Mouse (Mus musculus): ENCODE results near the gene Hcrtr1. TPM values are rescaled to one million over a fixed set of nuclear protein-coding genes. Genes with fewer than 3 reads are reported as not detected.

Gene Hcrtr1
- total RNA-seq, 1 experiment = 0.22 TPM

GRCm38 (mm10) chr4:130183879-130184278 lies 44.7 kb upstream of the Hcrtr1 start:
- no peak for DNase-seq (ENCODE audit: low read depth, low spot score)
- Histone ChIP-seq H3K36me3 (ENCODE audit: control insufficient read depth, insufficient read depth, low read length, poor library complexity, severe bottlenecking) (no peaks in the 10 kb centered on the region), H3K4me1 (ENCODE audit: control insufficient read depth in 2 of 2, insufficient read depth in 2 of 2, low read length in 2 of 2, poor library complexity in 1 of 2) (peaks cover 0 to 2% of the 10 kb centered on the region in 2 experiments; a peak in 1 of 4 replicates), H3K9ac (ENCODE audit: insufficient read depth, low read depth, low read length, poor library complexity, severe bottlenecking) (no peak overlapping the region), H3K4me3 (ENCODE audit: insufficient read depth in 1 of 2, low read depth in 1 of 2, low read length in 2 of 2, poor library complexity in 1 of 2, severe bottlenecking in 1 of 2) (no peak overlapping the region), H3K9me3 (ENCODE audit: control insufficient read depth, insufficient read depth, low read depth, low read length) (no peaks in the 10 kb centered on the region), H3K27ac (ENCODE audit: insufficient read depth, low read depth, low read length, poor library complexity, severe bottlenecking) (no peak overlapping the region)
- TF ChIP-seq MAFK (IDR thresholded peaks at IDR 0.05; ENCODE audit: insufficient read depth, low read depth, low read length) = no peak
- in situ Hi-C loops (cut with MboI; ENCODE audit: low sequenced_read_pairs in 2 of 2, unreplicated experiment in 2 of 2) = no loop called here

- Histone ChIP-seq H3K9ac (ENCODE audit: insufficient read depth, low read depth, low read length, poor library complexity, severe bottlenecking) (no peak overlapping the region), H3K9me3 (ENCODE audit: control insufficient read depth, insufficient read depth, low read depth, low read length) (no peaks in the 10 kb centered on the region), H3K4me3 (ENCODE audit: insufficient read depth in 1 of 2, low read depth in 1 of 2, low read length in 2 of 2, poor library complexity in 1 of 2, severe bottlenecking in 1 of 2) (no peak overlapping the region; a peak in 1 of 4 replicates), H3K4me1 (ENCODE audit: control insufficient read depth in 2 of 2, insufficient read depth in 2 of 2, low read length in 2 of 2, poor library complexity in 1 of 2) (peaks cover 0 to 2% of the 10 kb centered on the region in 2 experiments; a peak in 1 of 4 replicates), H3K27ac (ENCODE audit: insufficient read depth, low read depth, low read length, poor library complexity, severe bottlenecking) (no peak overlapping the region), H3K36me3 (ENCODE audit: control insufficient read depth, insufficient read depth, low read length, poor library complexity, severe bottlenecking) (no peaks in the 10 kb centered on the region)
- no peak for DNase-seq (ENCODE audit: low read depth, low spot score)
- in situ Hi-C loops (cut with MboI; ENCODE audit: low sequenced_read_pairs in 2 of 2, unreplicated experiment in 2 of 2) = no loop called here
- no peak for TF ChIP-seq CHD2 (IDR thresholded peaks at IDR 0.05; ENCODE audit: low read depth, low read length)
- TF ChIP-seq ZC3H11A (IDR thresholded peaks at IDR 0.05; ENCODE audit: borderline replicate concordance, low read depth, low read length) = no peak
- no peak for TF ChIP-seq HCFC1 (IDR thresholded peaks at IDR 0.05; ENCODE audit: borderline replicate concordance, insufficient read depth, low read length)
- TF ChIP-seq MAFK (IDR thresholded peaks at IDR 0.05; ENCODE audit: insufficient read depth, low read depth, low read length) = no peak
- no peak for TF ChIP-seq ZNF384 (IDR thresholded peaks at IDR 0.05; ENCODE audit: low read depth, low read length)
Observed at GRCm38 (mm10) chr4:130183023-130183422, 43.9 kb upstream of the Hcrtr1 start.

- in situ Hi-C loops (cut with MboI; ENCODE audit: low sequenced_read_pairs in 2 of 2, unreplicated experiment in 2 of 2) = no loop called here
- no peak for DNase-seq (ENCODE audit: low read depth, low spot score)
- TF ChIP-seq ZC3H11A (IDR thresholded peaks at IDR 0.05; ENCODE audit: borderline replicate concordance, low read depth, low read length) (no peak), HCFC1 (IDR thresholded peaks at IDR 0.05; ENCODE audit: borderline replicate concordance, insufficient read depth, low read length) (no peak), MAFK (IDR thresholded peaks at IDR 0.05; ENCODE audit: insufficient read depth, low read depth, low read length) (no peak), CHD2 (IDR thresholded peaks at IDR 0.05; ENCODE audit: low read depth, low read length) (no peak), ZNF384 (IDR thresholded peaks at IDR 0.05; ENCODE audit: low read depth, low read length) (no peak)
- Histone ChIP-seq H3K36me3 (ENCODE audit: control insufficient read depth, insufficient read depth, low read length, poor library complexity, severe bottlenecking) (no peaks in the 10 kb centered on the region), H3K9me3 (ENCODE audit: control insufficient read depth, insufficient read depth, low read depth, low read length) (no peaks in the 10 kb centered on the region), H3K27ac (ENCODE audit: insufficient read depth, low read depth, low read length, poor library complexity, severe bottlenecking) (no peak overlapping the region), H3K9ac (ENCODE audit: insufficient read depth, low read depth, low read length, poor library complexity, severe bottlenecking) (no peak overlapping the region), H3K4me1 (ENCODE audit: control insufficient read depth in 2 of 2, insufficient read depth in 2 of 2, low read length in 2 of 2, poor library complexity in 1 of 2) (peaks cover 0 to 6% of the 10 kb centered on the region in 2 experiments; a peak in 1 of 4 replicates), H3K4me3 (ENCODE audit: insufficient read depth in 1 of 2, low read depth in 1 of 2, low read length in 2 of 2, poor library complexity in 1 of 2, severe bottlenecking in 1 of 2) (no peak overlapping the region)
Observed at GRCm38 (mm10) chr4:130181886-130182285, 42.7 kb upstream of the Hcrtr1 start.

GRCm38 (mm10) chr4:130180909-130181602 lies 41.9 kb upstream of the Hcrtr1 start:
- Histone ChIP-seq H3K4me1 (ENCODE audit: control insufficient read depth in 2 of 2, insufficient read depth in 2 of 2, low read length in 2 of 2, poor library complexity in 1 of 2) (peaks cover 0 to 11% of the 10 kb centered on the region in 2 experiments; a peak in 2 of 4 replicates), H3K36me3 (ENCODE audit: control insufficient read depth, insufficient read depth, low read length, poor library complexity, severe bottlenecking) (no peaks in the 10 kb centered on the region), H3K9me3 (ENCODE audit: control insufficient read depth, insufficient read depth, low read depth, low read length) (no peaks in the 10 kb centered on the region), H3K9ac (ENCODE audit: insufficient read depth, low read depth, low read length, poor library complexity, severe bottlenecking) (no peak overlapping the region), H3K4me3 (ENCODE audit: insufficient read depth in 1 of 2, low read depth in 1 of 2, low read length in 2 of 2, poor library complexity in 1 of 2, severe bottlenecking in 1 of 2) (no peak overlapping the region), H3K27ac (ENCODE audit: insufficient read depth, low read depth, low read length, poor library complexity, severe bottlenecking) (no peak overlapping the region)
- in situ Hi-C loops (cut with MboI; ENCODE audit: low sequenced_read_pairs in 2 of 2, unreplicated experiment in 2 of 2) = no loop called here
- no peak for DNase-seq (ENCODE audit: low read depth, low spot score)
- TF ChIP-seq MAFK (IDR thresholded peaks at IDR 0.05; ENCODE audit: insufficient read depth, low read depth, low read length) (no peak), HCFC1 (IDR thresholded peaks at IDR 0.05; ENCODE audit: borderline replicate concordance, insufficient read depth, low read length) (no peak), ZC3H11A (IDR thresholded peaks at IDR 0.05; ENCODE audit: borderline replicate concordance, low read depth, low read length) (no peak), CHD2 (IDR thresholded peaks at IDR 0.05; ENCODE audit: low read depth, low read length) (no peak), ZNF384 (IDR thresholded peaks at IDR 0.05; ENCODE audit: low read depth, low read length) (no peak)
